Mouse (Mus musculus) adrenal gland, postnatal 10 days (tissue): ENCODE measurements around the gene Cyp27a1. TPM values are rescaled to one million over a fixed set of nuclear protein-coding genes. Genes with fewer than 3 reads are reported as not detected.

Experiments
- DNase-seq: peaks from one replicate; pipeline ENCODE4 v3.0.0; 2021; ENCODE audit warnings: mixed read lengths
- total RNA-seq, 2 experiments: library from RNA; stranded (reverse); gene quantifications; 2 replicates each; pipeline ENCODE4 v1.2.3; 2021

The Cyp27a1 gene
- total RNA-seq, 2 experiments from 2014 or later = 15.1 to 15.2 TPM

DNA sequence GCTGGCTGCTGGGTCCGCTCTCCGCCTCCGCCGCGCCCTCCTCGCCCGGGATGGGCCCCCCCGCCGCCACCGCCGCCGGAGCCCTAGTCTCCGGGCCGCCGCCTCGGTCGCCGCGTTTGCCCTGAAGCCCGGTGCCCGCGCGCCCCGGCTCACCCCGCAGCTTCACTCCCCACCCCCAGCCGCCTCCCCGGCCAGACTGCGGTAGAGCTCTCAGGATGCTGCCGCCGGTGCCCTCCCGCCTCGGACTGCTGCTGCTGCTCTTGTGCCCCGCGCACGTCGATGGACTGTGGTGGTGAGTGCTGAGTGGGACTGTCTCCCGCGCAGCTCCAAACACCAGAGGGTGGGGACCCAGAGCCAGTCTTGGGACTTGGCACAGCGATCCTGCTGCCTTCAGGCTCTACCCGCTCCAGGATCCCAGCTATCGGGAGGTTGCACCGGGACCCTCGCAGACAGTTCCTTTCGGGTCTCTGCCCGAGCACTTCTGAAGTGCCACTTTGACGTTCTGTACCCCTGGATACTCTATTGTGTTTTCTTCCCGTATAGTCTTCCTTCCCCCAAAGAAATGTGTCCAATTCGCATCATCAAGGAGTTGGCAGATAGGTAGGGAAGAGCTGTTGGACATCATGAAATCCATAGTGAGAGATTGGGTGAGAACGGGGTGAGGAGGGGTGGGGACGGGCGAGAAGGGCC is 58.7 kb downstream of the Cyp27a1 start:
- peak; percentile 44 for DNase-seq

GRCm38 (mm10) chr1:74773136-74773535 is 59.8 kb downstream of the Cyp27a1 start:
- peak; percentile 89 for DNase-seq

GRCm38 (mm10) chr1:74774062-74774461 is 60.7 kb downstream of the Cyp27a1 start:
- no peak for DNase-seq

DNA sequence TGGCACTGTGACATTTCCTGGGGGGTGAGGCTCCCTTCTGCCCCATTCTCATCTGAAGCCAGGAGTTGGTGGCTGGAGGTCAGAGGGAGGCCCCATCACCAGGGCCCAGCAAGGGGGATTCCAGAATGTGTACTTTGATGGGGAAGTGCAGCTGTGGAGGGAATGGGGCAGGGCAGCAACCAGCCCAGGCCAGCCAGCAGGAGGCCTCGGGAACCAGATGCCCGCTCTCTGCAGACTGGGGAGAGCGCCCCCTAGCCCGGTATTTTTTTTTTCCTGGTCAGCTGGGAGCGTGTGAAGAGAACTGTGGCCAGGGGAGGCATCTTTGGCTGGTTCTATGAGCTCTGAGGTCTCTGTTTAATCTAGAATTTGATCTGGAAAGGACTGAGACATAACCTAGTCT is 62.4 kb downstream of the Cyp27a1 start:
- DNase-seq = peak; percentile 45

DNA sequence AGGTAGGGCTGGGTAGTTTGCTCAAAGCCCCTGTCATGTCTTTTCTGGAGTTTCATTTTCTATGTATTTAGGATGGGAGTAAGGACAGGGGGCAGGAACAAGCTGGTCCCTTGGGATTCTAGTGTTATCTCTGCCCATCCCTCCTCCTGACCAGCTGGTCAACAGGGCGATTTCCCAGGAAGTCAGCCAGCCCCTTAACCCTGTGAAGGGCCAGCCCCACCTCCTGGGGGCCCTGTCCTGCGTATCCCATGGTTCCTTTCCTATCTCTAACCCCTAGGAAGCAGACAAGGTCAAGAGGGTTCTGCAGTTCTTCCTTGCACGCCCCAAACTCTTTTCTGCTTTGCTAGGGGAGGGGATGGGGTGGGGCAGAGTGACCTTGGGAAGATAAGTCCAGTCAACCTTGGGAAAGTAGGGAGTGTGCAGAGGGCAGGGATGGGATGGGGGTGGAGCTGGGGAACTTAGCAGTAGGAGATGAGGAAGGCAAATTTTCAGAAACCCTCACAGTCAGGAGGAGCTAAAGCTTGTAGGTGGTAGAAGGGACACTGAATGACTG is 65.6 kb downstream of the Cyp27a1 start:
- no peak for DNase-seq

DNA sequence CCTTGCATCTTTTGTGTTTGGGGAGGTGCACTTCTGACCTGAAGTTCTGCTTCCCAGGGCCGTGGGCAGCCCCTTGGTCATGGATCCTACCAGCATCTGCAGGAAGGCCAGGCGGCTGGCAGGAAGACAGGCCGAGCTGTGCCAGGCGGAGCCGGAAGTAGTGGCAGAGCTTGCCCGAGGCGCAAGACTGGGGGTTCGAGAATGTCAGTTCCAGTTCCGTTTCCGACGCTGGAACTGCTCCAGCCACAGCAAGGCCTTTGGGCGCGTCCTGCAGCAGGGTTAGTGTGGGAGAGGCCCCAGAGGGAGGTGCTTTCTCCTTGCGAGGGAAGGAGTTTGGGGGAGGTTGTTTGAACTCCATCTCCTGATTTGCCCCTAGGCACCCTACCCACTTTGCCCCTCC is 68.7 kb downstream of the Cyp27a1 start:
- DNase-seq = no peak

DNA sequence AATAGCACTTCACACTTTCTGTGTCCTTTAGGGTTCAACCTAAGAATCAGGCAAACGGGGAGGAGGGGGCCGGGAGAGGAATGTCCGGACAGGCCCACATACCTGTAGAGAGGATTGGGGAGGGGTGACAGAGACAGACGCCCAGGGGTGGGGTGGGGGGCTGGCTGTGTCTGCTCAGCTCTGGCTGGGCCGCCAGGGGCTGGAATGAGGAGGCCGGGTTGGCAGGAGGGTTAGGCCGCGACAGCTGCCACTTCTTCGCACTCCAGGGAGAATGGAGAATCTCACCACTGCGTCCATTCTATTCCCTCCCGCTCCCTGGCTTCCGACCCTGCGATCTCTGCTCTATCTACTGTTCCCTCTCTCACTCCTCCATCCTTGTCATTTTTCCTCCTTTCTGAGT is 70.2 kb downstream of the Cyp27a1 start:
- no peak for DNase-seq

DNA sequence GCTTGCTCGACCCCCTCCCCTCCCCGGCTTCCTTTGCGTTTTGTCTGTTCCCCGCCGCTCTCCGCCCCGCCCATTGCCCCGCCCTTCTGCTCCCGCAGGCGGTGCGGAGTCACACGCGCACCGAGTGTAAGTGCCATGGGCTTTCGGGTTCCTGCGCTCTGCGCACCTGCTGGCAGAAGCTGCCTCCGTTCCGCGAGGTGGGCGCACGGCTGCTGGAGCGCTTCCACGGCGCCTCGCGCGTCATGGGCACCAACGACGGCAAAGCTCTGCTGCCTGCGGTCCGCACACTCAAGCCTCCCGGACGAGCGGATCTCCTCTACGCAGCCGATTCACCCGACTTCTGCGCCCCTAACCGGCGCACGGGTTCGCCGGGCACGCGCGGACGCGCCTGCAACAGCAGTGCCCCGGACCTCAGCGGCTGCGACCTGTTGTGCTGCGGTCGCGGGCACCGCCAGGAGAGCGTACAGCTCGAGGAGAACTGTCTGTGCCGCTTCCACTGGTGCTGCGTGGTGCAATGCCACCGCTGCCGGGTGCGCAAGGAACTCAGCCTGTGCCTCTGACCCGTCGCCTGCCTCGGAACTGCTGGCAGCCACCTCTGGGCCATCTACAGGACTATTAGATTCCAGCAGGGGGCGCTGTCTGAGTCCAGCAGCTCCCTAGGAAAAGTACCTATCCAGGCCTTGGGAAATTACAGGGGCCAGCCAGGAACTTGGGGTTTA is 70.8 kb downstream of the Cyp27a1 start:
- DNase-seq = peak; percentile 83

Other genes with a start within 250 kb of the Cyp27a1 start
- 10 to 100 TPM; 31.7 to 35.0 TPM for gene Cnot9, start 207.5 kb upstream of the Cyp27a1 start, total RNA-seq
- 1 to 10 TPM in 1 of 2 experiments, under 1 TPM in 1; 0.99 to 2.0 TPM for gene Plcd4, start 170.7 kb upstream of the Cyp27a1 start, total RNA-seq
- 10 to 100 TPM; 18.8 to 20.4 TPM for gene Usp37, start 169.3 kb upstream of the Cyp27a1 start, total RNA-seq
- gene Zfp142, start 125.3 kb upstream of the Cyp27a1 start, total RNA-seq = 10 to 100 TPM; 11.6 to 15.3 TPM
- 10 to 100 TPM; 29.1 to 38.2 TPM for gene Bcs1l, start 125.3 kb upstream of the Cyp27a1 start, total RNA-seq
- 10 to 100 TPM; 45.5 to 46.0 TPM for gene Rnf25, start 112.2 kb upstream of the Cyp27a1 start, total RNA-seq
- 1 to 10 TPM; 2.8 to 3.2 TPM for gene Stk36, start 112.1 kb upstream of the Cyp27a1 start, total RNA-seq
- gene Ttll4, start 51.8 kb upstream of the Cyp27a1 start, total RNA-seq = 10 to 100 TPM; 15.0 to 25.9 TPM
- gene Prkag3, start 35.6 kb downstream of the Cyp27a1 start, total RNA-seq = 1 to 10 TPM in 1 of 2 experiments, under 1 TPM in 1; 0.69 to 1.1 TPM
- gene Wnt6, start 58.3 kb downstream of the Cyp27a1 start, total RNA-seq = 1 to 10 TPM; 2.6 to 4.2 TPM
- under 1 TPM; 0.27 to 0.57 TPM for gene Wnt10a, start 77.9 kb downstream of the Cyp27a1 start, total RNA-seq
- 1 to 10 TPM; 4.8 to 6.6 TPM for gene Cdk5r2, start 141.4 kb downstream of the Cyp27a1 start, total RNA-seq
- gene Fev, start 171.8 kb downstream of the Cyp27a1 start, total RNA-seq = under 1 TPM; 0.84 to 0.97 TPM
- gene Cryba2, start 179.6 kb downstream of the Cyp27a1 start, total RNA-seq = 1 to 10 TPM in 1 of 2 experiments, under 1 TPM in 1; 0.51 to 1.1 TPM
- gene Cfap65, start 222.0 kb downstream of the Cyp27a1 start, total RNA-seq = not detected
- under 1 TPM; 0.18 to 0.48 TPM for gene Ihh, start 238.1 kb downstream of the Cyp27a1 start, total RNA-seq